In genomic region chr17:49544561-49544960, GRCm38 (mm10) we compare ENCODE assay signal across 18 mouse cellular contexts.
"Had no signal": no experiment of that assay in that cellular context is flagged by ENCODE, and none has a peak within 500 bp of the region (broad histone marks: within the 10 kb centered on the region; RNA-seq: fewer than 3 reads in every experiment).

No protein-coding gene starts in this region.

- ATAC-seq: hindbrain, postnatal 0 days; intestine, embryonic 16.5 days; liver, embryonic 12.5 days had no signal

- DNase-seq: gastrocnemius, postnatal 14 days; gastrocnemius, postnatal 36 days; heart, adult 11 months; heart, adult 2 months; heart, postnatal 14 days; heart, postnatal 36 days; kidney, adult 11 months; kidney, adult 2 months; kidney, adult 9 months; kidney, postnatal 14 days; kidney, postnatal 36 days; layer of hippocampus, adult 9-11 months; layer of hippocampus, postnatal 36 days; left cerebral cortex, postnatal 4 days; lung, adult 18-20 months had no signal
